Mouse (Mus musculus): ENCODE data around the gene Nyx.

- TF ChIP-seq CTCF (IDR thresholded peaks at IDR 0.05; ENCODE audit: extremely low read depth, insufficient read depth, low read length) (no peak), POLR2A (IDR thresholded peaks at IDR 0.05; ENCODE audit: extremely low read depth, insufficient read depth, low read length) (no peak)
These were observed 11.7 kb downstream of the Nyx start for GRCm38 (mm10) chrX:13477596-13477995.
